Mouse (Mus musculus) hindbrain, embryonic 11.5 days (tissue): ENCODE results near the gene Mllt11. TPM values are rescaled to one million over a fixed set of nuclear protein-coding genes. Genes with fewer than 3 reads are reported as not detected.
A peak's percentile ranks its signal among the peaks of the same experiment; 100 is the strongest.

ENCODE experiments used
- ATAC-seq: fragments of 200-750 bp; cut with Nextera tagmentation; 2 replicates; pipeline ENCODE4 v1.8.0; 2017; ENCODE audit warnings: mild to moderate bottlenecking, moderate TSS enrichment, moderate library complexity; ENCODE audit not compliant: low FRiP score
- DNase-seq: peaks from one replicate; pipeline ENCODE4 v3.0.0-alpha.2; 2015; ENCODE audit warnings: low spot score
- H3K27ac ChIP-seq: fragments of 300-500 bp; sonication (generic); 2 replicates; pipeline ENCODE4 v1.5.1; 2014; ENCODE audit warnings: mild to moderate bottlenecking, low read depth, low read length
- H3K27me3 ChIP-seq: fragments of 300-500 bp; sonication (generic); 2 replicates; pipeline ENCODE4 v1.6.1; 2014; ENCODE audit warnings: mild to moderate bottlenecking, low read length, moderate library complexity, mixed read lengths; ENCODE audit not compliant: control insufficient read depth, insufficient read depth
- H3K36me3 ChIP-seq: fragments of 300-500 bp; sonication (generic); 2 replicates; pipeline ENCODE4 v1.6.1; 2014; ENCODE audit warnings: mild to moderate bottlenecking, low read length, moderate library complexity, mixed read lengths; ENCODE audit not compliant: control insufficient read depth, insufficient read depth
- H3K4me1 ChIP-seq: fragments of 300-500 bp; sonication (generic); replicated peaks from 2 replicates; pipeline ENCODE4 v1.6.1; 2014; ENCODE audit warnings: low read length, mixed read lengths; ENCODE audit not compliant: control insufficient read depth, insufficient read depth
- H3K4me2 ChIP-seq: fragments of 300-500 bp; sonication (generic); replicated peaks from 2 replicates; pipeline ENCODE4 v1.6.1; 2014; ENCODE audit warnings: mild to moderate bottlenecking, low read depth, low read length
- H3K4me3 ChIP-seq: fragments of 300-500 bp; sonication (generic); 2 replicates; pipeline ENCODE4 v1.5.1; 2014; ENCODE audit warnings: low read depth, low read length
- H3K9ac ChIP-seq: fragments of 300-500 bp; sonication (generic); 2 replicates; pipeline ENCODE4 v1.6.1; 2014; ENCODE audit warnings: low read depth, low read length
- H3K9me3 ChIP-seq: fragments of 300-500 bp; sonication (generic); 2 replicates; pipeline ENCODE4 v1.6.1; 2016; ENCODE audit warnings: low read length; ENCODE audit not compliant: control insufficient read depth
- WGBS: fragments of 180-500 bp; shearing (Covaris S2); extraction: QIAGEN DNeasy Blood & Tissue Kit; methylation state at CpG from one replicate; pipeline ENCODE4 v1.1.7; 2014; 5-methylcytosine and 5-hydroxymethylcytosine counted together
- polyA plus RNA-seq: library from polyadenylated mRNA; unstranded; fragments of >200 nt; fragmentation: Nextera tagmentation; extraction: Ambion mirVana; gene quantifications from 2 replicates; pipeline ENCODE4 v1.2.1, GENCODE M21; 2014

Mllt11 gene
- polyA plus RNA-seq, 1 experiment from 2014 or later = 203 TPM

GRCm38 (mm10) chr3:95270766-95271364, 38.9 kb upstream of the Mllt11 start:
- ATAC-seq = no peak

GRCm38 (mm10) chr3:95269789-95270188, 37.8 kb upstream of the Mllt11 start:
- Histone ChIP-seq H3K4me2 (no peak overlapping the region), H3K27ac (no peak overlapping the region), H3K27me3 (no peaks in the 10 kb centered on the region), H3K4me1 (no peaks in the 10 kb centered on the region), H3K36me3 (0 out of 2 replicates have a peak, but pooled peaks cover 3% of the 10 kb centered on the region), H3K4me3 (no peak overlapping the region), H3K9ac (no peak overlapping the region), H3K9me3 (no peaks in the 10 kb centered on the region)
- DNase-seq (no peak), ATAC-seq (no peak)
- WGBS = 84% methylated on average over 5 of the region's 5 CpGs

More at GRCm38 (mm10) chr3:95270766-95271364, 38.9 kb upstream of the Mllt11 start:
- H3K4me1 ChIP-seq = no peaks in the 10 kb centered on the region
- no peaks in the 10 kb centered on the region for H3K27me3 ChIP-seq
- H3K27ac ChIP-seq = no peak overlapping the region
- DNase-seq = no peak
- no peak overlapping the region for H3K9ac ChIP-seq
- H3K4me3 ChIP-seq = no peak overlapping the region
- H3K36me3 ChIP-seq = 0 out of 2 replicates have a peak, but pooled peaks cover 3% of the 10 kb centered on the region
- H3K4me2 ChIP-seq = no peak overlapping the region
- 89% methylated on average over 12 of the region's 12 CpGs for WGBS
- H3K9me3 ChIP-seq = no peaks in the 10 kb centered on the region

- H3K27me3 ChIP-seq = no peaks in the 10 kb centered on the region
- no peaks in the 10 kb centered on the region for H3K4me1 ChIP-seq
- DNase-seq (no peak), ATAC-seq (no peak)
- no peaks in the 10 kb centered on the region for H3K9me3 ChIP-seq
- H3K27ac ChIP-seq = no peak overlapping the region
- 0 out of 2 replicates have a peak, but pooled peaks cover 3% of the 10 kb centered on the region for H3K36me3 ChIP-seq
- H3K4me3 ChIP-seq = no peak overlapping the region
- H3K4me2 ChIP-seq = no peak overlapping the region
- no peak overlapping the region for H3K9ac ChIP-seq
Measured at GRCm38 (mm10) chr3:95267855-95268254, 35.9 kb upstream of the Mllt11 start.

GRCm38 (mm10) chr3:95266052-95266451, 34.1 kb upstream of the Mllt11 start:
- 96% methylated on average over 3 of the region's 3 CpGs for WGBS
- Histone ChIP-seq H3K4me2 (no peak overlapping the region), H3K36me3 (peaks cover 6% of the 10 kb centered on the region; the same call in 1 of the 2 replicates), H3K4me3 (no peak overlapping the region), H3K27me3 (no peaks in the 10 kb centered on the region), H3K9me3 (no peaks in the 10 kb centered on the region), H3K27ac (no peak overlapping the region), H3K9ac (no peak overlapping the region), H3K4me1 (no peaks in the 10 kb centered on the region)
- no peak for ATAC-seq
- DNase-seq = no peak

- Histone ChIP-seq H3K4me3 (no peak overlapping the region), H3K36me3 (peaks cover 6% of the 10 kb centered on the region; the same call in 1 of the 2 replicates), H3K4me1 (no peaks in the 10 kb centered on the region), H3K4me2 (no peak overlapping the region), H3K27me3 (no peaks in the 10 kb centered on the region), H3K27ac (no peak overlapping the region), H3K9me3 (no peaks in the 10 kb centered on the region), H3K9ac (no peak overlapping the region)
- no peak for ATAC-seq
- DNase-seq = no peak
- WGBS = 90% methylated on average over 1 of the region's 1 CpGs
Measured at GRCm38 (mm10) chr3:95264724-95265123, 32.8 kb upstream of the Mllt11 start.

GRCm38 (mm10) chr3:95263089-95263739, 31.2 kb upstream of the Mllt11 start:
- DNase-seq (peak; percentile 66), ATAC-seq (no peak)
- H3K4me1 ChIP-seq = no peaks in the 10 kb centered on the region
- WGBS = 47% methylated on average over 11 of the region's 11 CpGs
- H3K27me3 ChIP-seq = no peaks in the 10 kb centered on the region
- no peak overlapping the region for H3K4me2 ChIP-seq
- no peak overlapping the region for H3K9ac ChIP-seq
- H3K36me3 ChIP-seq = peaks cover 6% of the 10 kb centered on the region; the same call in 1 of the 2 replicates
- no peak overlapping the region for H3K4me3 ChIP-seq
- H3K9me3 ChIP-seq = no peaks in the 10 kb centered on the region
- no peak overlapping the region for H3K27ac ChIP-seq

- H3K9ac ChIP-seq = no peak overlapping the region
- H3K36me3 ChIP-seq = peaks cover 5% of the 10 kb centered on the region; the same call in 1 of the 2 replicates
- ATAC-seq (no peak), DNase-seq (no peak)
- no peaks in the 10 kb centered on the region for H3K27me3 ChIP-seq
- no peak overlapping the region for H3K4me3 ChIP-seq
- H3K4me1 ChIP-seq = no peaks in the 10 kb centered on the region
- 88% methylated on average over 4 of the region's 4 CpGs for WGBS
- H3K4me2 ChIP-seq = no peak overlapping the region
- no peak overlapping the region for H3K27ac ChIP-seq
- H3K9me3 ChIP-seq = no peaks in the 10 kb centered on the region
Measured at GRCm38 (mm10) chr3:95261975-95262374, 30.0 kb upstream of the Mllt11 start.

- Histone ChIP-seq H3K27me3 (no peaks in the 10 kb centered on the region), H3K4me2 (no peak overlapping the region), H3K4me1 (no peaks in the 10 kb centered on the region), H3K36me3 (0 out of 2 replicates have a peak, but pooled peaks cover 2% of the 10 kb centered on the region), H3K27ac (no peak overlapping the region), H3K9me3 (no peaks in the 10 kb centered on the region), H3K4me3 (no peak overlapping the region), H3K9ac (no peak overlapping the region)
- 83% methylated on average over 5 of the region's 5 CpGs for WGBS
- DNase-seq = no peak
- ATAC-seq = no peak
Measured at GRCm38 (mm10) chr3:95256931-95257330, 25.0 kb upstream of the Mllt11 start.
